Mouse (Mus musculus) ES-E14 (cell line): ENCODE data around the gene Tmem255a.

Source experiments
- HCFC1 ChIP-seq: IDR thresholded peaks from 2 replicates; pipeline ENCODE4 v1.6.1; 2012; ENCODE audit warnings: low read length, inconsistent platforms, borderline replicate concordance; ENCODE audit not compliant: insufficient read depth
- MAFK ChIP-seq: IDR thresholded peaks from 2 replicates; pipeline ENCODE4 v1.6.1; 2014; ENCODE audit warnings: mild to moderate bottlenecking, low read depth, low read length, inconsistent platforms; ENCODE audit not compliant: insufficient read depth
- ZC3H11A ChIP-seq: IDR thresholded peaks from 2 replicates; pipeline ENCODE4 v1.6.1; 2012; ENCODE audit warnings: low read depth, mild to moderate bottlenecking, inconsistent platforms, low read length, borderline replicate concordance

- TF ChIP-seq MAFK: no peak
- no peak for TF ChIP-seq HCFC1
- TF ChIP-seq ZC3H11A: no peak
Measured at GRCm38 (mm10) chrX:38159097-38159496, 93.1 kb downstream of the Tmem255a start.
